Mouse (Mus musculus) T-helper 17 cell (primary cell): ENCODE measurements around the gene Cntn2.

Source experiments
- in situ Hi-C, 2 experiments: fragments of 300-600 bp; cut with MboI, MseI; formaldehyde crosslinking; loops; 1 replicate in 1 of 2; 2 replicates in 1 of 2; pipeline ENCODE4 v1.15.1; 2025; ENCODE audit warnings: high pct_unique_total_duplicates in 2 of 2

Gene Cntn2

DNA sequence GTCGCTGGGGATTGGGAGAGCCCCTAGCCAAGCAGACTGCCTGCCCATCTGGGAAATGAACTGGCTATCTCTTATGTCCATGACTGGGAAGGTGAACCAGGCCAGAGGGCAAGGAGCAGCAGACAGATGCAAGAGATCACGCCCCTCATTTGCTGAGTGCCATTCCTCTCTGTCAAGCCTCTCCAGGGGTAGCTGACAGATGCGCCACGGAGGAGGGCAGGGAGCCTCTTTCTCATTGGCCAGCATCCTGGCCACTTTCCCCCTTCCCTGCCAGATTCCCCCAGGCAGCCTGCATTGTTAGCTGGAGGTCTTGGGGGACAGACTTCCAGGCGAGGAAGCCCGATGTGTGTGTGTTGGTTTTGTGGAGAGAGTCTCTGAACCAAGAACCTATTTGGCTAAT is 16.0 kb upstream of the Cntn2 start:
- in situ Hi-C loops: loop anchor here in 1 of 2 experiments (10.0 kb wide), 1 partner anchor 966 kb away; no protein-coding TSS in a partner anchor

DNA sequence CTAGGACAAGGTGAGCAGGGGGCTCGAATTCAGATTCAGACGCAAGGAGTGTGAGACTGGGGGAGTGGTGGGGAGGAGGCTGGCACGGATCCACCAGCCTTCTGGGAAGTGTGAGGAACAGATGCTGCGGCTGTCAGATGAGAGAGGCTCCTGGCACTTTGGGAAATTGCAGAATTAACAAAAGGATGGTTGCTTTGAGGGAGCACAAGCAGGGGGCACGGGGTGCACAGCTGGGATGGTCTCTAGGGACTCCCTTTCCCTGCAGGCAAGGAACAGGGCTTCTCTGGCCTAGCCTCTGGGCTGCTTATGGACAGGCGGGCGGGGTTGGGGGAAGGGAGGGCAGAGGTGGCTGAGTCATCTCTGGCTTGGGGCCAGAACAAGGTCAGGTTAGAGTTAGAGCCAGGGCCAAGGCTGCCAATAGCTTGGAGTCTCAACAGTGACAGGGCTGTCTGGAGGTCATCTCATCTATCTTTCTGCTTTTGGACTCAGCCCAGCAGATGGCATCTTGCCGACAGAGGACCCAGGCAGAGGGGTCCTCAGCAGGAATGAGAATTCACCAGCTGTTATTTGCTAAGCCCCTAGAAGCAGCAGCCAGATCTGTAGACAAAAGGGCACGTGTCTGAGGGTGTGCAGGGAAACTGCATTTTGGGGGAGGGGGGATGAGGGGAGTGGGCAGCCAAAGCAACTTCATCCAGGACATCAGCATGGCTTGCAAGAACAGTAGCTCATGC is 15.0 kb upstream of the Cntn2 start:
- in situ Hi-C loops: loop anchor here in 1 of 2 experiments (10.0 kb wide), 1 partner anchor 967 kb away; no protein-coding TSS in a partner anchor

DNA sequence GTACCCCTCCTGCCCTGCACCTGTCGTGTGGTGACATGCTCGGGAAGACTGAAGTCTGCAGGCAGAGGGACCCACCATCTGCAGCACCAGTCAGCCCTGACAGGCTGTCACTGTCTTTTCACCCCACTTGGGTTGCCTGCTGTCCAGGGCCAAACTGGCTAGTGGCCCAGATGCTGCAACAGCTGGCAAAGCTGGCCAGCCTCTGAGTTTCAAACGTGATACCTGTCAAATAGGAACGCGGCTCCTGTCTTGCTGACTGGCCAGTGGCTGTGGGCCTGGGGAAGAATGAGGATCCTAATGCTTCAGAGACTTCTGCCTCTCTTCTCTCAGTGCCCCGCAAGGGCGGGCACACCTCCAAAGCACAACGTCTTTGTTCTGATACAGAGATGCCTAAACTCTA is 733 bp upstream of the Cntn2 start:
- in situ Hi-C loops: no loop called here

DNA sequence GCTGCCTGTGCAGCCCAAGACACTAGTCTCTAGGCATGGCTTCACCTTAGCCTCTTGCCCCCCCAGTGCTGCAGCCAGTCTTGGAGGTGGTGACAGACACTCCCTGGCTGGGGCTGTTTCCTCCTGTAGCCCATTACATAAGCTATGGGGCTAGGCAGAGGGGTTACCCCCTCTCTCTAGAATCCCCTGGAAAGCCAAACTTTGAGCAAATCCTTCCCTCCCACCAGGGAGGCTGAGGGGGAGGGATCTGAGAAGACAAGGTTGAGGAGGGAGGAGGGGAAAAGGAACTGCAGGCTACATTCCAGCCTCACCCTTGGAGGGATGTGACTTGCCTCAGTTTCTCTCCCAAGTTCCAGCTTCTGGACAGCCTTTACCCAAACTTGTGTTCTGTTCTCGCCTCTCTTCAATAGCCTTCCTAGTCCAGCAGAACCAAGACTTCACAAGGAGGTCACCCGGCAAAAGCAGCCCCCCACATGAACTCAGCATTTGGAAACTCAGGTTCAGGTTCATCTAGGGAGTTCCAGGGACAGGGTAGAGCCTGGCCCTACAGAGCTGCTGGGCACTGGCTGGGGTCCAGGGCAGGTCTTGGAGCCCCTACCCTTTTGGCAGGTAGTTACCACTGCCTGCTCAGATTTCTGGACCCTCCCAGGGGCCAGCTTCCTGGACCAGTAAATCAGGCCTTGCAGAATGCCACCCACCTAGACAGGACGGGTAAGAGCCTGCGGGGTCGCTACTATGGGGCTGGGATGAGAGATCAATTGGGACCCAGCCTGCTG is 1.0 kb downstream of the Cntn2 start:
- in situ Hi-C loops: no loop called here

DNA sequence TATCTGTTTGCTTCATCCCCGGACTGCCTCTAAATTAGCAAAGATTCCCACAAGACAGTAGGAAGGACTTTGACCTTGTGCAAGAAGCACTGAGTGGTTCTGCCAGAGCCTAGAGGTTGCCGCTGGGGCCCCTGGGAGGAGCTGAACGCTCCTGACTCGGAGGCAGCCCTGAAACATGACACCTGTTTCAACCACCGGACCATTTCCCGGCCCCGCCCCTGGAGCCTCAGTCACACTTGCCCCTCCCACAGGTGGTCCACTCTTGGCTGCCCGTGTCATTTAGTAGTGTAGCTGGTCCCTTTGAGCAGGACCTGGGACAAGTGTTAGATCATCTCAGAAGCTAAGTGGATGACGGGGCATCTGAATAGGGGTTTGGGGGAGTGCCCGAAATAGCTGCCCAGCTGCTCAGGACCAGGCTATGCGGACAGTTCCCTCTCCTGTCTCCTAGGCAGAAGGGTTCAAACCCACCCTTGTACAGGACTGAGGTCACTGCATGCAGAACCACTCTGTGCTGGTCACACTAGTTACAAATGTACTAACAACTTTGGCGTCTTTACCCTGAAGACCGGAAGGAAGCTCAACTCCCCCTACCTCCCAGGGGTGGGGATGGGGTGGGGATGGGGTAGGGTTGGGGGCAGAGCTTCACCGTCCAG is 1.8 kb downstream of the Cntn2 start:
- in situ Hi-C loops: no loop called here

DNA sequence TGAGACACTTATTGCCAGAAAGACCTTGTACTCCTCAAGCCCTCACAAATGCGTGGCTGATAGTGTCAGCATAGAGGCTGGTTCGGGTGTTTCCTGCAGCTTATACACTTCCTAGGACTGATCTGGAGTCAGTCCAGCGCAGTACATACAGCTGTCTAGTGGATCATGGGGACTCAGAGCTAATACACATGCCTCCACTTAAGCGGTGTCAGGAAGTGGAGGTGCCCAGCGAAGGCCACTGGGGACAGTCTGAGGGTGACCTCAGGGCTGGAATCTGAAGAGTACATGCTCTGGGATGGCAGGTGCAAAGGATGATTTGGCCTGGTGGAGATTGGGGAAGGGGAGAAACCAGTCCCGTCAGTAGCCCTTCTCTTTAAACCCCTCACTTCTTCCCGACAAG is 2.4 kb downstream of the Cntn2 start:
- in situ Hi-C loops: no loop called here

DNA sequence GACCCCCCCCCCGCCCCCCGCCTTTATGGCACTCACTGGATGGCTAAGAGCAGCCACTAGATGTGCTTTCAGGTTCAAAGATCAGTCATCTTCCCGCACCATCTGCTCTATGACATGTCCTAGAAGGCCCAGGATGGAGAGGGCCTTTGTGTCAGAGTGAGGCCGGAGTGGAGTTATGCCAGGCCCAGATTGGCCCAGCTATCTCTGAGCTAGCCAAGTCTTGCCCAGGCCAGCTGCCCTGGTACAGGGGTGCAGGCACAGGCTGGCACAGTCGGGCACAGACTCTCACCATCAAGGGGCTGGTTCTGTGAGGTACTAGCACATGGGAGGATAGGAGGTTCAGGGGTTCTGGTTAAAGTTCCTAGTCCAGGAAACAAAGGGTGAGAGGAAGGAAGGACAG is 5.3 kb downstream of the Cntn2 start:
- in situ Hi-C loops: no loop called here

DNA sequence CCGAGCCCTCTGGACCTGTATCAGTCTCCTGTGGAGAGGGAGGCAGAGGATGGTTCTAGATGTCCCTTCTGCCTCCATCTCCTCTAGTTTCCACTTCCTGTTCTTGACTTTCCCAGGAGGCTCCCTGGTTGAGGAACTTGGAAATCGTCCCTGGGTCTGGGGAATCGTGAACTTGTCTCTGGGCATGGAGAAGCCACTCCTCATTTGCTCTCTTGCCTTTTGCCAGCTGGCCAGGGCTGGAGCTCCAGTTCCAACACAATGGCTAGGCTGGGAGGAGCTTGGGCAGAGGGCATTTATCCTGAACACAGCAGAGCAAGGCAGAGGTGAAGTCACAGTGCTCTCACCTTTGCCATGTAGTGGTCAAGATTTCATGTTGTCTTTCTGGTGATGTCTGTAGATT is 6.6 kb downstream of the Cntn2 start:
- in situ Hi-C loops: no loop called here

DNA sequence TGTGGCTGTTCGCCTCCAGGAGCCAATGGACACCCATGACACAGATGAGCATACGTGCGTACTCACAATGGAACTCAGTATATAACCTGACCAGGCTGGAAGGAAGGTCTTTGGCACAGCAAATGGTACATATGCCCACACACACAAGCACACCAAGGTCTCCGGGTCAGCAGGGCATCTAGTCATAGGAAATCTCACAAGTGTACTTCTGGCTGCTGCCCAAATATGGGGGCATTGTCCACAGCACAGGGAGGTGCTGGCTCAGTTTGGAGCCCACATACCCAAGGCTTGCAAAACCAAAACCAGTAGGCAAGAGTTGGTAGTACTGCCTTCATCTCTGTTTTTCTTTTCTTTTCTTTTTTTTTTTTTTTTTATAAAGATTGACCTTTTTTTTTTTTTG is 7.5 kb downstream of the Cntn2 start:
- in situ Hi-C loops: no loop called here

DNA sequence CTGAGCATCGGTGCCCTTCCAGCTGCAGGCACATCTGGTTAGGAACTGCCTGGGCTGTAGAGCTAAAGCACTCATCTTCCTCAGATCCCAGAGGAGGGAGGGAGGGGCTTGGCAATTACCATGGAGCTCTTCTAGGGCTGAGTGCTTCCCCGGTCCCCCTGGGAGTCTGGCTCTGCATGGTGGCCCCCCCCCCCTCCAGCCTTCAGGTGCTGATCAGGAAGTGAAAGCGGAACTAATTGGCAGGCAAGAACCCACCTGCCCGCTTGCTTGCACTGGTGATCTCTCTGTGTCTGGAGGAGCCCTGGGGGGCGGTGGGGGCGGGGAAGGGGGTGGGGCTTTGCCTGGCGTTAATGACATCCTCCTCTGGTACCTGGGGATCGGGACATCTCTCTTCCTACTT is 9.2 kb downstream of the Cntn2 start:
- in situ Hi-C loops: no loop called here

DNA sequence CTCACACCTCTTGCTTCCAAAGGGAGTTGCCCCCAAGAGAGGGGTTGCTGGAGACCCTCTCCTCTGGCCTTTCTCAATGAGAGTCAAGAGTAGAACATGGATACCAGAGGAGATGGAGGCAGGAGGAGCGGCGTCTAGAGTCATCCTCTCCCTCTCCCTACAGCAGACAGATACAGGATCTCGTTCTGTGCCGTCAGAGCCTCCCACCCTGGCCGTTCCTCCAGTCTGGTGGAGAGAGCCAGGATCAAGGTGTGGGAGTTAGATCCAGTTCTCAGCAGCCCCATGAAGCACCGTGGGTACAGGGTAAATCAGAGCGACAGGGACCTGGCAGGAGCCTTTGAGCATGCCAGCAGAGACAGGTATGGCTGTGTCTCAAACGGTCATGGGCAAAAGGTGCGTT is 10.5 kb downstream of the Cntn2 start:
- in situ Hi-C loops: no loop called here

DNA sequence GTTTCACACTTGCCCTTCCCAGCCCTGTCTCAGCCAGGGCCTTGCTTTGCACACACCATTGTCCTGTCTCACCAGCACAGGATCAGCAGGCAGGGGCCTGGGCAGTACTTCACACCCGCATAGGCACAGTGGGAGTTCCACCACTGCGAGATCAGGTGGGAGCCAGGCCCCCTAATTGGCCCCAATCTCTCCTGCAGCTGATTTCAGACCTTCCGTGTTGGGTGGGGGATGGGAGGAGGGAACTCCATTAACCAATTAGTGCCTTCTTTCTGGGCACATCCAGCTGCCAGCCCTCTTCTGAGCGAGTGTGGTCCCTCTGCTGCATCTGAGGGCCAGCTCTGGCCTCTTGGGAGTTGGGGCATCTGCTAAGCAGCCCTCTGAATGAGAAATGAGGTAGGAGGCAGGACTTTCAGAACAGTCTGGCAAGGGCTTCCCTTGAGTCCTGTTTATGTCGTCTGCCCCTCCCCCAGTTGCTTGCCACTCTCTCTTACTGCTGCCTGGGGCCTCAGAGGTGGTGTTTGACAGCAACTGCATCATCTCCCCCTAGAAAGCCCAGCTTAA is 12.3 kb downstream of the Cntn2 start:
- in situ Hi-C loops: no loop called here

DNA sequence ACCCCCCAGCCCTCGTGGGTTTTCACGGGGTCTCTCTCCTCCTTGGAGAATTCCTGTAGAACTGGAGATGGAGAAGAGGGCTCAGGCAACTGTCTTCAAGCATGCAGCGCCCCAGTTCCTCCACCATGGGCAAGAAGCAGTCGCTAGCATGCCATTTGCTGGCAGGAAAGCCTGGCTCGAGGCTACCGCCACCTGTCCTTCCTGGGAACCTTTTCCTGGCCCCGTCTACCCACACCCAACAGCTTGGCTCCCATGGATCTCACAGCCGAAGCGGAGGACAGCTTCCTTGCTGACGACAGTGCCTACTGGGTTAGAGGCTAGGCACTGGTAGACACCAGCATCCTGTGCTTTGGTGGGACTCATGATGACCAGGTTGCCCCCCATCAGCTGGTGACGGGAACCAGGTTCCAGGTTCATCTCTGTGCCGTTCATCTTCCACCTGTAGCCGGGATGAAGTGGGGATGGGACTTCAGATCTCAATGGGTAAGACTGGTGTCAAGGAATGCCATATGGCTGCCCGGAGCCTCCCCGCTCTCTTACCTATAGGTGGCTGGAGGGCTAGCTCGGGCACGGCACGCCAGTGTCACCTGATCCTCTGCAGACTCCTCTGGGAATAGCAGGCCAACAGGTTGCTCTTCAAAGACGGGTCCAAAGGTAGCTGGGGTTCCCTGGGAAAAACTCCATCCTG is 14.3 kb downstream of the Cntn2 start:
- in situ Hi-C loops: loop anchor here in 1 of 2 experiments (5.0 kb wide), 1 partner anchor 64 kb away; no protein-coding TSS in a partner anchor

DNA sequence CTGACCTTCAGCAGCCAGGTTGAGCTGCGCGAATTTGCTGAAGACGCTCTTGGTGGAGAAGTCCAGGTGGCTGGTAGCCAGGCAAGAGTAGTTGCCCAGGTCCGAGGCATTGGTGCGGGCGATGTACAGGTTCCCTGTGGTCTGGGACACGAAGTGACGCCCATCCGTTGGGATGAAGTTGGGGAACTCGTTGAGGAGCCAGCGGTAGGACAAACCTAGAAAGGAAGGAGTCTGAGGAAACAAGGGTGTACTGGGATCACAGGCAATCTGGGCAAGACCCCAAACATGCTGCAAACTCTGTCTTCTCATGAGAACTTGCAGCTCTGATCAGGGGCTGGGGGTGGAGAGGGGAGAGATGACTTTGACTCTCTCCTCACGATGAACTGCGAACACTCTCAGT is 15.0 kb downstream of the Cntn2 start:
- in situ Hi-C loops: loop anchor here in 1 of 2 experiments (5.0 kb wide), 1 partner anchor 64 kb away; no protein-coding TSS in a partner anchor

DNA sequence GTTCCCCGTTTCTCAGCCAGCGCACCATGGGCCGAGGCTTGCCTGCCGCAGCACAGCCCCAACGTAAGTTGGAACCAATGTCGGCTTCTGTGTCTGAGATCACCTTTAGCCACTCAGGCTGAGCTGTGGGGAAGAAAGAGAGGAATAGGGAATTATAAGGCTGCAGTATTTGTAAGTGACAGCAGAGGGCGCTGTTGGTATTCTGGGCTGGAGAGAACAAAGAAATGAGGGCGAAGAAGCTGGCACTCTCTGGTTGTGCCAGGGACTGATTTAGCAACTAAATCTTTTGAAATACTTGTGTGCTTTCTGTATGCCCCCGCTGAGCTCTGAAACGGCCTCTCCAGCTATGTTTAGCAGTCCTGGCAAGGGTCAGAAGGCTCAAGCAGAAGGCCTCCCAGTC is 17.2 kb downstream of the Cntn2 start:
- in situ Hi-C loops: loop anchor here in 1 of 2 experiments (5.0 kb wide), 1 partner anchor 66 kb away; no protein-coding TSS in a partner anchor

DNA sequence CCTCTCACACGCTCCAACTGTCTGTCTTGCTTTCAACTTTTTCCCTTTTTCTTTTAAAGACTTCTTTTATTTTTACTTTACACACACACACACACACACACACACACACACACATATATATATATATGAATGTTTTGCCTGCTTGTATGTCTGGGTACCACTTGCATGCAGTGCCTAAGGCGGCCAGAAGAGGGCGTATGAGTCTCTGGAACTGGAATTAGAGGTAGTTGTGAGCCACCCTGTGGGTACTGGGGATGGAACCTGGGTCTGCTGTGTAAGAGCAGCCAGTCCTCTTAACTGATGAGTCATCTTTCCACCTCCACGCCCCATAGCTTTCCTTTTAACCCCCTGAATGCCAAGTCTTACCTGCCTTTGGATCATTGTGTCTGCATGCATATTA is 19.1 kb downstream of the Cntn2 start:
- in situ Hi-C loops: no loop called here

DNA sequence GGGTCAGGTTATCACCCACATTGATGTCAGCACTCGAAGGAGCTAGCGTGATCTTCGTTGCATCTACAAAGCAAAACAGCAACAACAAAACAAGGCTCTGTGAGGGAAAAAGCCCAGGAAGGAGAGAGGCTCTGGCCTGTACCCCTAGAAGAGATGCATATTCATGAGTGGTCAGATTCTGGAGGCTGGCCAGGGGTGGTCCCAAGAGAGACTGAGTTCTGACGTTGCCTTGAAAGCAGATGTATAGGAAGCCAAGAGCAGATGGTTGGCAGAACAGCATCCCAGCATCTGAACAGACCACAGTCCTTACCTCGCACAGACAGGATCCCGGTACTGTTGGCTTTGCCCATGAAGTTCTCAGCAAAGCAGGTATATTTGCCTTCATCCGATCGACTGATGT is 20.0 kb downstream of the Cntn2 start:
- in situ Hi-C loops: no loop called here

DNA sequence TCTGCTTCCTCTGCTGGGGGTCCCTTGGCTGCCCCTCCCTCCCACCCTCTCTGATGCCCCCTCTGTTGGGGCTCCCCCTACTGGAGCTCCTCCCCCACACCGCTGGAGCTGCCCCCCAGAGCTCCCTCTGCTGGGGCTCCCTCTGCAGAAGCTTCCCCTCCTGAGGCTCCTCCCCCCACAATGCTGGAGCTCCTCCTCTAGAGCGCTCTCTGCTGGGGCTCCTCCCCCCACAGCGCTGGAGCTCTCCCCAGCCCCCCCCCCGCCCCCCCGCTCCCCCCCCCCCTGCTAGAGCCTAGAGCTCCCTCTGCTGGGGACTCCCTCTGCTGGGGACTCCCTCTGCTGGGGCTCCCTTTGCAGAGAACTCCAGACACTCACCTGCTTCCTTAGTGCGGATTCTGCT is 22.3 kb downstream of the Cntn2 start:
- in situ Hi-C loops: no loop called here

DNA sequence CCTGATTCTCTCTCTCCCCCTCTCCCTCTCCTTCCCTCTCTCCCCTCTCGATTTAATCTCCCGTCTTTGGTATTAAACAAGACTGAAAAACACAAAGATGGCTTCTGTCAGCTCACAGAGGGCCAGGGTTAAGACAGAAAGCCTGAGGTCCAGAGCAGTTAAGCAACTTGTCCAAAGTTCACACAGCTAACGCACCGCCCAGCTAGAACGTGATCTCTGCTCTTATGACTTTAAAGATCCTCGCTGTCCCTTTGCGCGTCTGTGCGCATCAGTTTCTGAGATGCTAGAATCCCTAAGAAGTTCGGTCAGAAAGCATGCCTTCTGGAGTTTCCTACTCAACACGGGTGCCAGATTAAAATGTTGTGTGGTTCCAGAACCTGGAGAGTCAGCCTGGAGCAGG is 23.3 kb downstream of the Cntn2 start:
- in situ Hi-C loops: no loop called here

DNA sequence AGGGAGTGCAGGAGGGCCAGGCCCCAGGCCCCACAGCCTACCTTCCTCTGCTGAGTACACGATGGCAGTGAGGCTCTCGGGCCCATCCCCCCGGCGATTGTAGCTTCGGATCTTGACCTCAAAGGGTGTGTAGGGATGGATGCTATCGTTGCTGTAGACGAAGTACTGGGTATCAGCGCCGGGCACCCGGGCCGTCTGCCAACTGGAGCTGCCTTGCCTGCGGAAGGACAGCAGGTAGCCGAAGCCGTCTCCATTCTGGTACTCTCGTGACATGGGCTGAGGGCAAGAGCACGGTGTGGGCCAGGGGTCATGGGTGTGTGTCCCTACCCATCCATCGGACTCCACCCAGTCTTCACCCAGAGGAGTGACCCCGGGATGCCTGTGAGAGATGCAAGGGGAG is 24.4 kb downstream of the Cntn2 start:
- in situ Hi-C loops: no loop called here

DNA sequence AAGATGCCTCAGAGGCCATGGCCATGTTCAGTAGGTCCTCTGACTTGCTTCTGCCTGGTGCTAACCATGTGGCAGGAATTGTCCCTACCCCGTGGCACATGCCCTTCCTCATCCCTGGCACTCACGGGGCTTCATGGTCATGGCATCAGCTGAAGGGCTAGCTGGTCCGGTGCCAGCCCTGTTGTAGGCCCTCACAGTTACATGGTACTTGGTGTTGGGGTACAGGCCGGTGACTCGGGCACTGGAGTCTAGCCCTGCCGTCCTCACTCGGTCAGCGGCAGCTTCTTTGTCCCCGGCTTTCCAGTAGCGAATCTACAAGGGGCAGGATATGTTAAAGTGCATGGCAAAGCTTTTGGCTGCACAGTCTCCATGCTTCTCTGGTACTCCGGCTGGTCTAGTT is 26.3 kb downstream of the Cntn2 start:
- in situ Hi-C loops: no loop called here
